Mouse (Mus musculus): ENCODE measurements around the gene Tmod4.

Gene Tmod4

GRCm38 (mm10) chr3:95174011-95174592 lies 49.8 kb downstream of the Tmod4 start:
- peak; percentile 65 for DNase-seq

- DNase-seq, result no peak
Measured at GRCm38 (mm10) chr3:95176500-95176899, 52.2 kb downstream of the Tmod4 start.

DNA sequence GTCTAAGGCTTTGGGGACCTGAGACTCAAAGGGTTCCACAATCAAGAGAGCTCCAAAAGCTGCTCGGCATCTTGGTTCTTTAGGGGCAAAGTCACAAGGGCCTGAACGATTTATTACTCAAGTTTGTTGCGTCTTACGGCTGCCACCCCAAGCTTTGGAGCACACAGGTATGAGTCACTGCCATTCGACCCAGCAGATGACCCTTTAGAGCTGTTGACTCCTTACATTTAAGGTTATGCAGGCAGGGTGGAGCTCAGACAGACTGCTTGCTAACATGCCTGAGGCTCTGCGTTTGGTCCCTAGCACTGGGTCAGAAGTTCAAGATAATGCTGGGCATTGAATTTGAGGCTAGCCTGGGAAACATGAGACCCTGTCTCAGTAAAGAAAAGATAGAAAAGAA lies 53.3 kb downstream of the Tmod4 start:
- DNase-seq, result no peak

Measured in right cerebral cortex, adult 18-20 months (tissue).